Mouse (Mus musculus): ENCODE data around the gene Lrrc56.

Lrrc56 gene

GRCm38 (mm10) chr7:141193948-141194347 is at the start of gene Lrrc56, which contains the start of gene Hras:
Gene Lrrc56 (plus strand): TSS chr7:141194157.
Gene Hras (minus strand): TSS chr7:141194005.
- DNase-seq (ENCODE audit: low spot score): peak; percentile 98

- DNase-seq (ENCODE audit: low spot score): no peak
Measured at GRCm38 (mm10) chr7:141144650-141145049, 49.3 kb upstream of the Lrrc56 start.

GRCm38 (mm10) chr7:141145403-141145802 is 48.6 kb upstream of the Lrrc56 start:
- DNase-seq (ENCODE audit: low spot score): no peak

- no peak for DNase-seq (ENCODE audit: low spot score)
Measured at GRCm38 (mm10) chr7:141146043-141146595, 47.8 kb upstream of the Lrrc56 start.

GRCm38 (mm10) chr7:141147044-141147443 is 46.9 kb upstream of the Lrrc56 start:
- no peak for DNase-seq (ENCODE audit: low spot score)

GRCm38 (mm10) chr7:141148639-141149038 is 45.3 kb upstream of the Lrrc56 start:
- no peak for DNase-seq (ENCODE audit: low spot score)

- DNase-seq (ENCODE audit: low spot score): no peak
Measured at GRCm38 (mm10) chr7:141155362-141155761, 38.6 kb upstream of the Lrrc56 start.

- no peak for DNase-seq (ENCODE audit: low spot score)
Measured at GRCm38 (mm10) chr7:141164397-141164796, 29.6 kb upstream of the Lrrc56 start.

- no peak for DNase-seq (ENCODE audit: low spot score)
Measured at GRCm38 (mm10) chr7:141164850-141165249, 29.1 kb upstream of the Lrrc56 start.

GRCm38 (mm10) chr7:141167901-141168517 is 25.9 kb upstream of the Lrrc56 start:
- peak; percentile 27 for DNase-seq (ENCODE audit: low spot score)

GRCm38 (mm10) chr7:141168518-141168953 is 25.4 kb upstream of the Lrrc56 start:
- peak; percentile 68 for DNase-seq (ENCODE audit: low spot score)

- DNase-seq (ENCODE audit: low spot score): no peak
Measured at GRCm38 (mm10) chr7:141169300-141169699, 24.7 kb upstream of the Lrrc56 start.

- DNase-seq (ENCODE audit: low spot score): no peak
Measured at GRCm38 (mm10) chr7:141169866-141170265, 24.1 kb upstream of the Lrrc56 start.

- peak; percentile 96 for DNase-seq (ENCODE audit: low spot score)
Measured at GRCm38 (mm10) chr7:141172116-141173006, 21.6 kb upstream of the Lrrc56 start, which contains the start of gene Rnh1. Gene Rnh1 (minus strand): TSS chr7:141172857.

- no peak for DNase-seq (ENCODE audit: low spot score)
Measured at GRCm38 (mm10) chr7:141173323-141173850, 20.6 kb upstream of the Lrrc56 start.

- no peak for DNase-seq (ENCODE audit: low spot score)
Measured at GRCm38 (mm10) chr7:141175068-141175467, 18.9 kb upstream of the Lrrc56 start.

- peak; percentile 94 for DNase-seq (ENCODE audit: low spot score)
Measured at GRCm38 (mm10) chr7:141176173-141176572, 17.8 kb upstream of the Lrrc56 start.

- DNase-seq (ENCODE audit: low spot score): no peak
Measured at GRCm38 (mm10) chr7:141188194-141188593, 5.8 kb upstream of the Lrrc56 start.

- DNase-seq (ENCODE audit: low spot score): no peak
Measured at GRCm38 (mm10) chr7:141188733-141189132, 5.2 kb upstream of the Lrrc56 start.

GRCm38 (mm10) chr7:141190220-141190619 is 3.7 kb upstream of the Lrrc56 start:
- no peak for DNase-seq (ENCODE audit: low spot score)

GRCm38 (mm10) chr7:141191036-141191435 is 2.9 kb upstream of the Lrrc56 start:
- no peak for DNase-seq (ENCODE audit: low spot score)

Measured in embryo, embryonic 10.5 days (tissue).